Mouse (Mus musculus): ENCODE results near the gene Wscd2.

DNA sequence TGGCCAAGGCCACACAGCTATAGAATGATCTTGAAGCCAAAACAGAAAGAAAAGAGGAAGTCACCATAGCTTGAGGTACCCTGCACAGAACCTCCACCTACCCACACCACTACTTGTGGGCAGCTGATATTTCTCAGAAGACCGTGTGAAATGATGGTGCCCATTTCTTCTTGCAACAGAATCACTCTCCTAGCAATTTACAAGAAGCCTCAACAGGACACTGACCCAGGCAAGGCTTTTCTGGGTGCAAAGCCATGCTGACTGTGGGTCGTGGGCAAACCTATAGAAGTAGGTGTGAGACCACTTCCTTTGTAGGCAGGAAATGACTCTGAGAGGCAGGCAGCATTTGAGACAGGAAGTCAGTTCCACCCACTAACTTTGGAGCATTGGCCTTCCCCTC, 49.3 kb downstream of the Wscd2 start:
- TF ChIP-seq CTCF (conservative IDR thresholded peaks at IDR 0.05; ENCODE audit: low read length) (no peak), POU5F1 (IDR thresholded peaks at IDR 0.05; ENCODE audit: borderline replicate concordance, low read length) (no peak), NANOG (IDR thresholded peaks at IDR 0.05; ENCODE audit: borderline replicate concordance, low read length) (no peak)
